Mouse (Mus musculus) MEL (cell line): ENCODE results near the gene Rab9.

ENCODE experiments used
- ETS1 ChIP-seq: IDR thresholded peaks from 2 replicates; pipeline ENCODE4 v1.6.1; 2012; ENCODE audit warnings: low read depth, mild to moderate bottlenecking, inconsistent platforms, low read length, improper control_type of control experiment, moderate library complexity
- GABPA ChIP-seq: IDR thresholded peaks from 2 replicates; pipeline ENCODE4 v1.6.1; 2012; ENCODE audit warnings: low read depth, mild to moderate bottlenecking, inconsistent platforms, low read length, improper control_type of control experiment, moderate library complexity
- POLR2A ChIP-seq, 2 experiments: IDR thresholded peaks; 2 replicates each; pipeline ENCODE4 v1.6.1; 2011 to 2012; ENCODE audit warnings: low read length in 2 of 2, mild to moderate bottlenecking in 2 of 2, control low read depth in 1 of 2, improper control_type of control experiment in 1 of 2, low read depth in 1 of 2, moderate library complexity in 1 of 2; ENCODE audit not compliant: control insufficient read depth in 1 of 2, insufficient read depth in 1 of 2, poor library complexity in 1 of 2
- SMC3 ChIP-seq: IDR thresholded peaks from 2 replicates; pipeline ENCODE4 v1.6.1; 2011; ENCODE audit warnings: low read depth, low read length, improper control_type of control experiment
- TAL1 ChIP-seq: IDR thresholded peaks from 2 replicates; pipeline ENCODE4 v1.6.1; 2012; ENCODE audit warnings: mild to moderate bottlenecking, inconsistent platforms, low read length, moderate library complexity, mixed read lengths
- TBP ChIP-seq: IDR thresholded peaks from 2 replicates; pipeline ENCODE4 v1.8.0; 2011; ENCODE audit warnings: low read depth, low read length, improper control_type of control experiment

DNA sequence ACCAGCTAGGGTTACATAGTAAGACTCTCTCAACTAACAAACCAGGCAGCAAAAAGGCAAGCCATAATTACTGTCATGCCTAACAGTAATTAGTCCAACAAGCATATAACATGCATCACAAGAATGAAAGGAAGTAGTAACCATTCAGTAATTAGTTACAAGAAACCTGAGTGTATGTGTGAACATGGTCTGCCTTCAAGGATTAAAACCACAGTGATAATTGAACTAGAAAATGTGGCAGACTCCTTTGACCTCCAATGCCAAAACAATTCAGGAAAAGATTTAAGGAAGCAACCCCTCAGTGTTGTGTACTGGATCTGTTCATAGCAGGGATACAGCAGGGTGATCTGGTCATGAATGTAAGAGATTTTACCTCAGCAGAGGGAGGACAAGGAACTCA, 31.4 kb upstream of the Rab9 start:
- TF ChIP-seq SMC3 (no peak), GABPA (no peak), ETS1 (no peak), TAL1 (no peak), POLR2A (IDR thresholded peaks at IDR 0.05; ENCODE audit: control insufficient read depth in 1 of 2, insufficient read depth in 1 of 2, low read depth in 1 of 2, low read length in 2 of 2, poor library complexity in 1 of 2) (no peak), TBP (no peak)
